Mouse (Mus musculus) stomach, embryonic 14.5 days (tissue): ENCODE measurements around the gene Gm26965. TPM values are rescaled to one million over a fixed set of nuclear protein-coding genes. Genes with fewer than 3 reads are reported as not detected.

Source experiments
- ATAC-seq: fragments of 200-750 bp; cut with Nextera tagmentation; 2 replicates; pipeline ENCODE4 v1.8.0; 2017; ENCODE audit warnings: low read depth, moderate TSS enrichment; ENCODE audit not compliant: insufficient number of reproducible peaks, insufficient read depth, low FRiP score
- H3K27ac ChIP-seq: fragments of 300-500 bp; sonication (generic); 2 replicates; pipeline ENCODE4 v1.5.1; 2014; ENCODE audit warnings: mild to moderate bottlenecking, low read length, moderate library complexity, mixed read lengths
- H3K27me3 ChIP-seq: fragments of 300-500 bp; sonication (generic); 2 replicates; pipeline ENCODE4 v1.6.1; 2014; ENCODE audit warnings: low read length, control low read depth, mixed read lengths; ENCODE audit not compliant: control insufficient read depth, insufficient read depth
- H3K36me3 ChIP-seq: fragments of 300-500 bp; sonication (generic); 2 replicates; pipeline ENCODE4 v1.6.1; 2014; ENCODE audit warnings: mild to moderate bottlenecking, control low read depth, low read length, moderate library complexity, mixed read lengths; ENCODE audit not compliant: control insufficient read depth, insufficient read depth
- H3K4me1 ChIP-seq: fragments of 300-500 bp; sonication (generic); 2 replicates; pipeline ENCODE4 v1.6.1; 2014; ENCODE audit warnings: low read length, control low read depth, mixed read lengths; ENCODE audit not compliant: control insufficient read depth, insufficient read depth
- H3K4me2 ChIP-seq: fragments of 300-500 bp; sonication (generic); replicated peaks from 2 replicates; pipeline ENCODE4 v1.6.1; 2014; ENCODE audit warnings: low read depth, low read length, control low read depth
- H3K4me3 ChIP-seq: fragments of 300-500 bp; sonication (generic); 2 replicates; pipeline ENCODE4 v1.5.1; 2014; ENCODE audit warnings: low read depth, low read length, control low read depth
- H3K9ac ChIP-seq: fragments of 300-500 bp; sonication (generic); replicated peaks from 2 replicates; pipeline ENCODE4 v1.6.1; 2014; ENCODE audit warnings: low read depth, mild to moderate bottlenecking, control low read depth, low read length, moderate library complexity, mixed read lengths
- H3K9me3 ChIP-seq: fragments of 300-500 bp; sonication (generic); 2 replicates; pipeline ENCODE4 v1.6.1; 2016; ENCODE audit warnings: low read depth, low read length, control low read depth; ENCODE audit not compliant: control insufficient read depth
- WGBS: fragments of 180-500 bp; shearing (Covaris S2); extraction: QIAGEN DNeasy Blood & Tissue Kit; methylation state at CpG from one replicate; pipeline ENCODE4 v1.1.7; 2014; 5-methylcytosine and 5-hydroxymethylcytosine counted together
- polyA plus RNA-seq: library from polyadenylated mRNA; unstranded; fragments of >200 nt; fragmentation: Nextera tagmentation; extraction: Ambion mirVana; gene quantifications from 2 replicates; pipeline ENCODE4 v1.2.1, GENCODE M21; 2014

Gene Gm26965
- polyA plus RNA-seq, result not detected in 2 replicates

GRCm38 (mm10) chr13:67525753-67526410 lies at the start of gene Gm26965, which contains the start of gene Zfp87:
Gene Gm26965 (minus strand): TSS chr13:67526151.
Gene Zfp87 (minus strand): TSS chr13:67526177.
- no peaks in the 10 kb centered on the region for H3K9me3 ChIP-seq

GRCm38 (mm10) chr13:67572591-67573189 lies 46.7 kb upstream of the Gm26965 start:
- Histone ChIP-seq H3K27ac (no peak overlapping the region), H3K4me3 (no peak overlapping the region), H3K9me3 (no peaks in the 10 kb centered on the region), H3K4me2 (no peak overlapping the region), H3K36me3 (no peaks in the 10 kb centered on the region), H3K27me3 (no peaks in the 10 kb centered on the region), H3K9ac (no peak overlapping the region), H3K4me1 (no peaks in the 10 kb centered on the region)
- ATAC-seq, result no peak
- 77% methylated on average over 5 of the region's 5 CpGs for WGBS

More at GRCm38 (mm10) chr13:67525753-67526410, at the start of gene Gm26965, which contains the start of gene Zfp87:
- peak within 1 kb of the TSS; percentile 58; the same call in 1 of the 2 replicates for H3K27ac ChIP-seq
- H3K36me3 ChIP-seq, result 0 out of 2 replicates have a peak, but pooled peaks cover 1% of the 10 kb centered on the region
- 0% methylated on average over 27 of the region's 27 CpGs for WGBS
- ATAC-seq, result peak; percentile 99
- H3K9ac ChIP-seq, result peak within 1 kb of the TSS; percentile 76
- peak within 1 kb of the TSS; percentile 78 for H3K4me2 ChIP-seq
- H3K4me3 ChIP-seq, result peak within 1 kb of the TSS; percentile 91
- peaks cover 6% of the 10 kb centered on the region; the same call in 1 of the 2 replicates for H3K4me1 ChIP-seq
- no peaks in the 10 kb centered on the region for H3K27me3 ChIP-seq

GRCm38 (mm10) chr13:67553730-67554129 lies 27.8 kb upstream of the Gm26965 start, which contains the start of gene Zfp748:
Gene Zfp748 (minus strand): TSS chr13:67553830.
- H3K4me3 ChIP-seq, result peak within 1 kb of the TSS; percentile 84
- no peak for ATAC-seq
- peak within 1 kb of the TSS; percentile 91 for H3K27ac ChIP-seq
- H3K27me3 ChIP-seq, result no peaks in the 10 kb centered on the region
- H3K9ac ChIP-seq, result peak within 1 kb of the TSS; percentile 80
- WGBS, result 75% methylated on average over 4 of the region's 4 CpGs
- H3K36me3 ChIP-seq, result no peaks in the 10 kb centered on the region
- peak within 1 kb of the TSS; percentile 63 for H3K4me2 ChIP-seq
- H3K4me1 ChIP-seq, result peaks cover 9% of the 10 kb centered on the region; the same call in 1 of the 2 replicates
- no peaks in the 10 kb centered on the region for H3K9me3 ChIP-seq

GRCm38 (mm10) chr13:67552505-67553346 lies 26.8 kb upstream of the Gm26965 start:
- peak; percentile 98 for ATAC-seq
- peak overlapping the region; percentile 63 for H3K4me2 ChIP-seq
- peak overlapping the region; percentile 84 for H3K4me3 ChIP-seq
- peak overlapping the region; percentile 91 for H3K27ac ChIP-seq
- no peaks in the 10 kb centered on the region for H3K36me3 ChIP-seq
- WGBS, result 1% methylated on average over 44 of the region's 44 CpGs
- peaks cover 9% of the 10 kb centered on the region; the same call in 1 of the 2 replicates for H3K4me1 ChIP-seq
- no peaks in the 10 kb centered on the region for H3K27me3 ChIP-seq
- peak overlapping the region; percentile 80 for H3K9ac ChIP-seq
- no peaks in the 10 kb centered on the region for H3K9me3 ChIP-seq

- peaks cover 36% of the 10 kb centered on the region for H3K36me3 ChIP-seq
- no peak for ATAC-seq
- no peak overlapping the region for H3K9ac ChIP-seq
- H3K4me2 ChIP-seq, result no peak overlapping the region
- no peaks in the 10 kb centered on the region for H3K27me3 ChIP-seq
- no peak overlapping the region for H3K27ac ChIP-seq
- H3K9me3 ChIP-seq, result no peaks in the 10 kb centered on the region
- 94% methylated on average over 1 of the region's 1 CpGs for WGBS
- H3K4me1 ChIP-seq, result no peaks in the 10 kb centered on the region
- H3K4me3 ChIP-seq, result no peak overlapping the region
Measured at GRCm38 (mm10) chr13:67545941-67546340, 20.0 kb upstream of the Gm26965 start.

- Histone ChIP-seq H3K4me1 (peaks cover 6% of the 10 kb centered on the region; the same call in 1 of the 2 replicates), H3K27ac (no peak overlapping the region), H3K36me3 (no peaks in the 10 kb centered on the region), H3K4me3 (no peak overlapping the region), H3K9me3 (no peaks in the 10 kb centered on the region), H3K4me2 (no peak overlapping the region), H3K9ac (no peak overlapping the region), H3K27me3 (no peaks in the 10 kb centered on the region)
- WGBS, result 78% methylated on average over 3 of the region's 3 CpGs
- no peak for ATAC-seq
Measured at GRCm38 (mm10) chr13:67527049-67527730, 1.2 kb upstream of the Gm26965 start.

- Histone ChIP-seq H3K9me3 (peaks cover 2% of the 10 kb centered on the region; the same call in 1 of the 2 replicates), H3K9ac (no peak overlapping the region), H3K27ac (no peak overlapping the region), H3K4me3 (no peak overlapping the region), H3K4me2 (0 out of 2 replicates have a peak overlapping the region, but pooled peaks have one; percentile 72), H3K36me3 (no peaks in the 10 kb centered on the region), H3K27me3 (no peaks in the 10 kb centered on the region), H3K4me1 (no peaks in the 10 kb centered on the region)
- no peak for ATAC-seq
- WGBS, result 81% methylated on average over 1 of the region's 1 CpGs
Measured at GRCm38 (mm10) chr13:67500908-67501307, 25.0 kb downstream of the Gm26965 start.
